Mouse (Mus musculus): ENCODE data around the gene Spin2g. TPM values are rescaled to one million over a fixed set of nuclear protein-coding genes. Genes with fewer than 3 reads are reported as not detected.

Gene Spin2g
- polyA plus RNA-seq (2015; fragmentation: Nextera tagmentation; extraction: Ambion mirVana), result not detected in 2 replicates

GRCm38 (mm10) chrX:34238633-34239032 lies at the start of gene Spin2g:
TSS of gene Spin2g (minus strand) at chrX:34238733.

Other genes with a start within 250 kb of the Spin2g start
- gene Btbd35f9, start 77.2 kb downstream of the Spin2g start, polyA plus RNA-seq (2015; fragmentation: Nextera tagmentation; extraction: Ambion mirVana), result not detected in 2 replicates
- gene Btbd35f8, start 211.8 kb upstream of the Spin2g start, polyA plus RNA-seq (2015; fragmentation: Nextera tagmentation; extraction: Ambion mirVana), result not detected in 2 replicates